Mouse (Mus musculus) spleen, postnatal 36 days (tissue): Measurements from ENCODE around the gene Hsd17b7.
A peak's percentile ranks its signal among the peaks of the same experiment; 100 is the strongest.
"Not testable (repeated sequence)": the region's sequence is repeated elsewhere in the genome, so short reads cannot be mapped to it uniquely, and the experiment has no call there.

ENCODE experiments used
- DNase-seq, 2 experiments: peaks; one replicate each; pipeline ENCODE4 v3.0.0; 2022; ENCODE audit warnings: low spot score in 2 of 2, mixed read lengths in 1 of 2

Hsd17b7 gene

GRCm38 (mm10) chr1:169968792-169969515 is at the start of gene Hsd17b7:
Gene Hsd17b7 (minus strand): TSS chr1:169969241.
- DNase-seq, result peak; percentile 98 to 99

- DNase-seq, result no peak
These were observed 45.7 kb upstream of the Hsd17b7 start for GRCm38 (mm10) chr1:170014784-170015183.

- DNase-seq, result no peak
These were observed 41.9 kb upstream of the Hsd17b7 start for GRCm38 (mm10) chr1:170010716-170011505.

GRCm38 (mm10) chr1:170009296-170009695 is 40.3 kb upstream of the Hsd17b7 start:
- DNase-seq, result no peak

GRCm38 (mm10) chr1:170008432-170009220 is 39.6 kb upstream of the Hsd17b7 start:
- no peak for DNase-seq

GRCm38 (mm10) chr1:170006516-170006915 is 37.5 kb upstream of the Hsd17b7 start:
- DNase-seq, result no peak

- no peak for DNase-seq
These were observed 36.3 kb upstream of the Hsd17b7 start for GRCm38 (mm10) chr1:170005297-170005696.

GRCm38 (mm10) chr1:169993901-169994300 is 24.9 kb upstream of the Hsd17b7 start:
- DNase-seq, result not testable (repeated sequence)

- DNase-seq, result no peak
These were observed 17.1 kb upstream of the Hsd17b7 start for GRCm38 (mm10) chr1:169986166-169986565.

- DNase-seq, result no peak
These were observed 8.6 kb upstream of the Hsd17b7 start for GRCm38 (mm10) chr1:169977621-169978020.

GRCm38 (mm10) chr1:169971998-169972397 is 3.0 kb upstream of the Hsd17b7 start:
- DNase-seq, result no peak

- no peak for DNase-seq
These were observed 1.9 kb upstream of the Hsd17b7 start for GRCm38 (mm10) chr1:169970936-169971335.

- DNase-seq, result no peak
These were observed 460 bp upstream of the Hsd17b7 start for GRCm38 (mm10) chr1:169969516-169969886.

GRCm38 (mm10) chr1:169953106-169953505 is 15.9 kb downstream of the Hsd17b7 start:
- no peak for DNase-seq

GRCm38 (mm10) chr1:169952636-169953035 is 16.4 kb downstream of the Hsd17b7 start:
- no peak for DNase-seq

- no peak for DNase-seq
These were observed 17.5 kb downstream of the Hsd17b7 start for GRCm38 (mm10) chr1:169951561-169951960.

GRCm38 (mm10) chr1:169950651-169951050 is 18.4 kb downstream of the Hsd17b7 start:
- no peak for DNase-seq

- no peak for DNase-seq
These were observed 19.1 kb downstream of the Hsd17b7 start for GRCm38 (mm10) chr1:169949981-169950380.

- DNase-seq, result no peak
These were observed 20.2 kb downstream of the Hsd17b7 start for GRCm38 (mm10) chr1:169948866-169949265.

- no peak for DNase-seq
These were observed 20.8 kb downstream of the Hsd17b7 start for GRCm38 (mm10) chr1:169948280-169948679.

- no peak for DNase-seq
These were observed 21.4 kb downstream of the Hsd17b7 start for GRCm38 (mm10) chr1:169947654-169948053.

GRCm38 (mm10) chr1:169946004-169946403 is 23.0 kb downstream of the Hsd17b7 start:
- DNase-seq, result no peak
